Mouse (Mus musculus) stomach, embryonic 14.5 days (tissue): Measurements from ENCODE around the gene Ccr9. TPM values are rescaled to one million over a fixed set of nuclear protein-coding genes. Genes with fewer than 3 reads are reported as not detected.
"Not testable (repeated sequence)": the region's sequence is repeated elsewhere in the genome, so short reads cannot be mapped to it uniquely, and the experiment has no call there.

Experiments
- ATAC-seq: fragments of 200-750 bp; cut with Nextera tagmentation; 2 replicates; pipeline ENCODE4 v1.8.0; 2017; ENCODE audit warnings: low read depth, moderate TSS enrichment; ENCODE audit not compliant: insufficient number of reproducible peaks, insufficient read depth, low FRiP score
- H3K27ac ChIP-seq: fragments of 300-500 bp; sonication (generic); 2 replicates; pipeline ENCODE4 v1.5.1; 2014; ENCODE audit warnings: mild to moderate bottlenecking, low read length, moderate library complexity, mixed read lengths
- H3K27me3 ChIP-seq: fragments of 300-500 bp; sonication (generic); 2 replicates; pipeline ENCODE4 v1.6.1; 2014; ENCODE audit warnings: low read length, control low read depth, mixed read lengths; ENCODE audit not compliant: control insufficient read depth, insufficient read depth
- H3K36me3 ChIP-seq: fragments of 300-500 bp; sonication (generic); 2 replicates; pipeline ENCODE4 v1.6.1; 2014; ENCODE audit warnings: mild to moderate bottlenecking, control low read depth, low read length, moderate library complexity, mixed read lengths; ENCODE audit not compliant: control insufficient read depth, insufficient read depth
- H3K4me1 ChIP-seq: fragments of 300-500 bp; sonication (generic); 2 replicates; pipeline ENCODE4 v1.6.1; 2014; ENCODE audit warnings: low read length, control low read depth, mixed read lengths; ENCODE audit not compliant: control insufficient read depth, insufficient read depth
- H3K4me2 ChIP-seq: fragments of 300-500 bp; sonication (generic); replicated peaks from 2 replicates; pipeline ENCODE4 v1.6.1; 2014; ENCODE audit warnings: low read depth, low read length, control low read depth
- H3K4me3 ChIP-seq: fragments of 300-500 bp; sonication (generic); 2 replicates; pipeline ENCODE4 v1.5.1; 2014; ENCODE audit warnings: low read depth, low read length, control low read depth
- H3K9ac ChIP-seq: fragments of 300-500 bp; sonication (generic); replicated peaks from 2 replicates; pipeline ENCODE4 v1.6.1; 2014; ENCODE audit warnings: low read depth, mild to moderate bottlenecking, control low read depth, low read length, moderate library complexity, mixed read lengths
- H3K9me3 ChIP-seq: fragments of 300-500 bp; sonication (generic); 2 replicates; pipeline ENCODE4 v1.6.1; 2016; ENCODE audit warnings: low read depth, low read length, control low read depth; ENCODE audit not compliant: control insufficient read depth
- WGBS: fragments of 180-500 bp; shearing (Covaris S2); extraction: QIAGEN DNeasy Blood & Tissue Kit; methylation state at CpG from one replicate; pipeline ENCODE4 v1.1.7; 2014; 5-methylcytosine and 5-hydroxymethylcytosine counted together
- polyA plus RNA-seq: library from polyadenylated mRNA; unstranded; fragments of >200 nt; fragmentation: Nextera tagmentation; extraction: Ambion mirVana; gene quantifications from 2 replicates; pipeline ENCODE4 v1.2.1, GENCODE M21; 2014

Gene Ccr9
- polyA plus RNA-seq, 1 experiment from 2014 or later: 0.26 TPM

DNA sequence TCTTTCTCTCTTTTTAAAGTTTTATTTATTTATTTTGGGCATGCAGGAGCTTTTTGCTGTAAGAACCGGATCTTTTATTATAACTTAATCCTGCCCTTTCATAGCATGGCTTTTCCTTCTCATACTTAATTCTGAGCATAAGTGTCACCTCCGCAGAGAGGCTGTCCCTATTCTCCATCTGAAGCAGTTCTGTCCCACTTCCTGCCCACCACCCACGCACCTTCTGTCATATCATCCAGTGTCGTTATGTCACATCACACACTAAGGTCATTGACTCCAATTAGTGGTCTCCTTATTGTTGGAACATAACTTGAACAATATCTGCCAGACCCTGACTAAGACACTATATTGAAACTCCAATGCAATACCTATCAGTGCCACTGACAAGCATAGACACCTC, 80.4 kb downstream of the Ccr9 start:
- H3K4me1 ChIP-seq: no peaks in the 10 kb centered on the region
- no peak overlapping the region for H3K27ac ChIP-seq
- no peaks in the 10 kb centered on the region for H3K27me3 ChIP-seq
- no peaks in the 10 kb centered on the region for H3K9me3 ChIP-seq
- ATAC-seq: no peak
- no peaks in the 10 kb centered on the region for H3K36me3 ChIP-seq
- H3K9ac ChIP-seq: no peak overlapping the region
- WGBS: 71% methylated on average over 4 of the region's 4 CpGs
- H3K4me2 ChIP-seq: no peak overlapping the region
- H3K4me3 ChIP-seq: no peak overlapping the region

DNA sequence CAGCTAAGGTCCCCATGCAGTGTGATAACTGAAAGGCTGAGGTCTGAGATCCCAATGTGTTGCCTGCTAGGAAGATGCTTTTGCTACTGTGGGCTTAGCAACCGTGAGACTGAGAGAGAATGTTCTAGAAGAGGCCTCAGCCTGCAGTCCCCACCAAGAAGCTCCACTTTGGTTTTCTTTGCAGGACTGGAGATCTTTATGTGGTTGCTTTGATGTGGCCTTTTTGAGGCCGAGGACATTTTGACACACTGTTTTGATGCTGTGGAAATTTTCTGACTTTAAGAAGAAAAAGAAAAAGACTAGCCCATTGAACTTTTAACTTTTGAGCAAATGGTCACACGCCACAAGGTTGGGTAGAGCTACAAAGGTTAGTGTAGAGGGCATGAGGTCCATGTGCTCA, 82.6 kb downstream of the Ccr9 start:
- no peak overlapping the region for H3K4me2 ChIP-seq
- no peaks in the 10 kb centered on the region for H3K4me1 ChIP-seq
- WGBS: 84% methylated on average over 3 of the region's 3 CpGs
- H3K27me3 ChIP-seq: no peaks in the 10 kb centered on the region
- H3K9me3 ChIP-seq: no peaks in the 10 kb centered on the region
- H3K9ac ChIP-seq: no peak overlapping the region
- H3K36me3 ChIP-seq: no peaks in the 10 kb centered on the region
- no peak overlapping the region for H3K27ac ChIP-seq
- ATAC-seq: no peak
- H3K4me3 ChIP-seq: no peak overlapping the region

- H3K4me1 ChIP-seq: no peaks in the 10 kb centered on the region
- H3K36me3 ChIP-seq: no peaks in the 10 kb centered on the region
Observed at GRCm38 (mm10) chr9:123762886-123763285, 84.6 kb downstream of the Ccr9 start.

DNA sequence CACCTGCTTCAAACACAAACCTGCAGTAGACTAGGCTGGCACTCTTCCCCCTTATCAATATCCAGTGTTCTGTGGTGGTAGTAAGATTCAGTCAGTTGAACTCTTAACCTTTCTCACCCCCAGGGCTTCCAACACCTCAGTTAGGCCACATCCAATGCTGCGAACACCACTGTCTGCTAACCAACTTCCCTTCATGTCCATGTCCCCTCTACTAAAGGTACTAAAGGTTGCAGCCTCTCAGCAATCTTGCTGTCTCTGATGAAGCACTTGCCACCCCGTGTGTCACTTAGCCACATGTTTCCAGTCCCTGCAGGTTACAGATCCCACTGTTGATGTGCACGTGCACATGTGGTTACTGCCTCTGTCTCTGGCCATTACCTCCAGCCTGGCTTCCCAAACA, 85.5 kb downstream of the Ccr9 start:
- Histone ChIP-seq H3K27ac (no peak overlapping the region), H3K9ac (no peak overlapping the region), H3K4me3 (no peak overlapping the region), H3K4me1 (no peaks in the 10 kb centered on the region), H3K27me3 (no peaks in the 10 kb centered on the region), H3K36me3 (no peaks in the 10 kb centered on the region), H3K4me2 (no peak overlapping the region), H3K9me3 (no peaks in the 10 kb centered on the region)
- WGBS: 79% methylated on average over 3 of the region's 3 CpGs
- no peak for ATAC-seq

More at GRCm38 (mm10) chr9:123762886-123763285, 84.6 kb downstream of the Ccr9 start:
- 76% methylated on average over 4 of the region's 4 CpGs for WGBS
- Histone ChIP-seq H3K4me3 (no peak overlapping the region), H3K27ac (no peak overlapping the region), H3K9me3 (no peaks in the 10 kb centered on the region), H3K9ac (no peak overlapping the region), H3K27me3 (no peaks in the 10 kb centered on the region), H3K4me2 (no peak overlapping the region)
- no peak for ATAC-seq

- ATAC-seq: no peak
- H3K4me2 ChIP-seq: no peak overlapping the region
- H3K4me1 ChIP-seq: no peaks in the 10 kb centered on the region
- H3K27ac ChIP-seq: no peak overlapping the region
- H3K36me3 ChIP-seq: no peaks in the 10 kb centered on the region
- no peak overlapping the region for H3K9ac ChIP-seq
- no peaks in the 10 kb centered on the region for H3K27me3 ChIP-seq
- H3K4me3 ChIP-seq: no peak overlapping the region
- 81% methylated on average over 3 of the region's 3 CpGs for WGBS
- no peaks in the 10 kb centered on the region for H3K9me3 ChIP-seq
Observed at GRCm38 (mm10) chr9:123766996-123767395, 88.8 kb downstream of the Ccr9 start.

DNA sequence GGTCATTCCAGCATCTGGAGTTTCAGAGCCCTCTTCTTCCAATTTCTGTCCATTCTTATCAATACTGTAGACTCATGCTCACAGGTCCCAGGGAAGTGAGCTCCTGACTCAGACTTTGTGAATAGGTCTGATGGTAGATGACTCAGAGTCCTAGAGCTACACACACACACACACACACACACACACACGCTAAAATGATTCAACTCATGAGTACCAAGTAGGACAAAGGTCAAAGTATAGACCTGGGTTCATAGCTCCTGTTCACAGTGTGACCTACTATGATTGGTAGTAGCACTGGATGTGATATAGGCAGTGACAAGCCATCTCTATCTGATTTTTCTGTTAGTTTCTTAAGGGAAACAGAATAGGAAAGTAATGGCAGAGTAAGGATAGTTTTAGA, 90.2 kb downstream of the Ccr9 start:
- no peak overlapping the region for H3K4me2 ChIP-seq
- H3K36me3 ChIP-seq: no peaks in the 10 kb centered on the region
- no peak for ATAC-seq
- no peak overlapping the region for H3K4me3 ChIP-seq
- no peaks in the 10 kb centered on the region for H3K4me1 ChIP-seq
- H3K9me3 ChIP-seq: no peaks in the 10 kb centered on the region
- no peaks in the 10 kb centered on the region for H3K27me3 ChIP-seq
- H3K9ac ChIP-seq: no peak overlapping the region
- WGBS: 81% methylated on average over 1 of the region's 1 CpGs
- H3K27ac ChIP-seq: no peak overlapping the region

GRCm38 (mm10) chr9:123769532-123769931, 91.3 kb downstream of the Ccr9 start:
- Histone ChIP-seq H3K27me3 (no peaks in the 10 kb centered on the region), H3K4me1 (no peaks in the 10 kb centered on the region), H3K4me3 (no peak overlapping the region), H3K36me3 (no peaks in the 10 kb centered on the region), H3K9ac (no peak overlapping the region), H3K4me2 (no peak overlapping the region), H3K9me3 (no peaks in the 10 kb centered on the region), H3K27ac (no peak overlapping the region)
- no peak for ATAC-seq
- WGBS: 45% methylated on average over 6 of the region's 6 CpGs

GRCm38 (mm10) chr9:123773299-123773698, 95.1 kb downstream of the Ccr9 start:
- not testable (repeated sequence) for H3K27me3 ChIP-seq, H3K9me3 ChIP-seq, H3K4me1 ChIP-seq, H3K36me3 ChIP-seq, ATAC-seq, H3K27ac ChIP-seq, H3K4me2 ChIP-seq, H3K9ac ChIP-seq, H3K4me3 ChIP-seq
- WGBS: 40% methylated on average over 2 of the region's 2 CpGs

DNA sequence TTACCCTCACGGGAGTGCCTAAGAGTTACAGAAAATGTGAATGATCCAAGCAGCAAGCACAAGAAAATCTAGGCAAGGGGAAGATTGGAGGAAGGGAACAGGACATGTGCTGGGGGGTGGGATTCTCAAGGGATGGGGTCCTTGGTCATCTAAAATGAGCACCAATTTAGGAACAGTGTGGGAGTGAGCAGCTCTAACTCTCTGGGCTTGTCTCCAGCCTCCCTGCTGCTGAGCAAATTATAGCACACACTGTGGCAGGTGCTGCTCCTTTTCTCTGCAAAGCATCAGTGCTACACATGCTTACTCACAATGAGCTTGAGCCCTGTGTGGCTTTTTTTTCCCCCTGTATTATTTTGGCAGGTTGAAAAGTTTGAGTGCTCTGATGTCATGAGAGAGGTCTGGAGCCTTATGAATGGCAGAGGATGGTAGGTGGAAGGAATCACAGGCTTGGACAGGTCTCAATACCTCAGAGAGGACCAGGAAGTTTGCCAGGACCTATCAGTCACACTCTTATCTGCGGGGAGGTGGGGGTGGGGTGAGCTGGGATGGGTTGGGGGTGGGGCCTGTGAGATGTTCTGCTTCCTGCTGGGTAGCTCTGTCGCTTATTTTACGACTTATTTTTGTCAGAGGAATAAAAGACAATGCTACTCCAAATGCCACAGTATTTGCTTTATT, 110.8 kb downstream of the Ccr9 start:
- no peaks in the 10 kb centered on the region for H3K4me1 ChIP-seq
- H3K4me3 ChIP-seq: no peak overlapping the region
- H3K4me2 ChIP-seq: no peak overlapping the region
- WGBS: 70% methylated on average over 4 of the region's 4 CpGs
- ATAC-seq: no peak
- no peak overlapping the region for H3K27ac ChIP-seq
- H3K27me3 ChIP-seq: no peaks in the 10 kb centered on the region
- peaks cover 14% of the 10 kb centered on the region for H3K36me3 ChIP-seq
- no peak overlapping the region for H3K9ac ChIP-seq
- peaks cover 2% of the 10 kb centered on the region; the same call in 1 of the 2 replicates for H3K9me3 ChIP-seq
